Mouse (Mus musculus) T-helper 17 cell (primary cell): ENCODE measurements around the gene Fbxo3.
"Not testable (repeated sequence)": the region's sequence is repeated elsewhere in the genome, so short reads cannot be mapped to it uniquely, and the experiment has no call there.

Experiments
- in situ Hi-C, 2 experiments: fragments of 300-600 bp; cut with MboI, MseI; formaldehyde crosslinking; loops; 1 replicate in 1 of 2; 2 replicates in 1 of 2; pipeline ENCODE4 v1.15.1; 2025; ENCODE audit warnings: high pct_unique_total_duplicates in 2 of 2

The Fbxo3 gene

DNA sequence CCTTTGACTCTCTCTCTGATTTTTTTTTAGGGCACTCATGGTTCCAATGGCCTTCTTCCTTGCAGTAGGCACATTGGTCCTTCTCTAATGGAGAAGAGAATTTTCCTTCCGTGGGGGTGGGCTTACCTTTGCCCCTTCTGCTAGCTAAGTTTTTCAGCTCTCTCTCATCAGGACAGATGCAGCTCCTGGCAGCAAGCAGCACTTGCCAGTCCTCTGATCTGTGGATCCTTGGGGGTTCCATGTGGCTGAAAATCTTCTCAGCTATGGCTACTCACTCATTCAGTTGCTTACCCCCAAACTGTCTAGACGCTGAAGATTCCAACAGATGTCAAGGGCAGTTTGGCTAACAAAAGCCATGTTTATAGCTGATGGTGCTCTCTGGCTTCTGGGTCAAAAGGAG lies 65.8 kb downstream of the Fbxo3 start:
- in situ Hi-C loops: no loop called here

DNA sequence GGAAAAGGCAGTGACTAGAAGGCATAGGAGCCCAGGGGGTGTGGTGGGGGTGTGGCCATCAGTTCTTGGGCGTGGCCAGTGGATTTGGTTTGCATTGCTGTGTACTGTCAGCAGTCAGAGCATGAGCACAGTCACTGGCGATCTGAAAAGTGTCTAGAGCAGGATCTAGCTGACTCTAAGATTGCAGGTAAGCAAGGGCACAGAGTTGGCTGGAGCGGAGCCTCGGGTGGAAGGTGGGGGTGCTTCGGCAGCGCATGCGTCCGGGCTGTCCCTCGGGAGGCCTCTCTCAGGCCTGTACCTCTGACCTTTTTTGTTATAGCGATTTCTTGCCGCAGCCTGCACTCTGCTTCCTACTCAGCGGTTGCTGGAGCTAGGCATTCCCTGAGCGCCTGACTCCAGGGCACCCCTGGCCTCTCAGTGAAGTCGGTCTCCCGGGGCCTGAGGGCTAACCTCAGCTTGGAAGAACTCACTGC lies 68.3 kb downstream of the Fbxo3 start, which contains the start of gene Cd59a:
Gene Cd59a, plus strand, starts transcription at position 61 of the 473 bp plus-strand sequence.
- in situ Hi-C loops: no loop called here

DNA sequence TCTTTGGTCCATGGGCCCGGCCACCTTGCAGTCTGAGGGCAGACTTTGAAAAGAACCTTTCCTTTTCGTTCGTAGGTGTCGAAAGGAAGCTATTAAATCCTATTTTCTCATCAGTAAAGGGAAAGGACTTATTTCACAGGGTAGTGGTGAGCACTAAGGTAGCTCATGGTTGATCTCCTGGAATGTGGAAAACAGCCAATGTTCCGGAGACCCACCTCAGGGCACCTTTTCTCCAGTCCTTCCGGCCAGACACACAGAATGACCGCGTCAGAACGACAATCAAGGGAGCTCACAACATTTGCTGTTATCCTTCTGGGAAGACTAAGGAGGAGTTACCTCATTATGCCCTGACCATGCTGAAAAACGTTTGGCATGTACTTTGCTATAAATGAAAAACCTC lies 68.7 kb downstream of the Fbxo3 start:
- in situ Hi-C loops: no loop called here

DNA sequence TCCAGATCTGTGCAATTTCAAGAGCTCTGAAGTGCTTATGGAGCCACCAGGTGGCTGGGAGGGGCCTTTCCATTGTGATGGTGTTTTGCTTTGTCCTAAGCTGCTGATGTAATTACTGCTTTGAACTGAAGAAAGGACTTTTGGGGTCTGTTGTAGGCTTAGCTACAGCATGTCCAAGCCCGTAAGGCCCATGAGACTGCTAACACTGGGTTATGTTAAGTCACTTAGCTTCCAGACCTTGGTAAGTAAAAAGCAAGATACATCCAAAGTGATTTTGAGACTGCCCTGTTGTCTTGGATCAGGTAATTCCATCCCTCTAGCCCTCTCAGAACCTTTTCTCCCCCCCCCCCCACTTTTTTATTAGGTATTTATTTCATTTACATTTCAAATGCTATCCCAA lies 69.3 kb downstream of the Fbxo3 start:
- in situ Hi-C loops: not testable (repeated sequence)

DNA sequence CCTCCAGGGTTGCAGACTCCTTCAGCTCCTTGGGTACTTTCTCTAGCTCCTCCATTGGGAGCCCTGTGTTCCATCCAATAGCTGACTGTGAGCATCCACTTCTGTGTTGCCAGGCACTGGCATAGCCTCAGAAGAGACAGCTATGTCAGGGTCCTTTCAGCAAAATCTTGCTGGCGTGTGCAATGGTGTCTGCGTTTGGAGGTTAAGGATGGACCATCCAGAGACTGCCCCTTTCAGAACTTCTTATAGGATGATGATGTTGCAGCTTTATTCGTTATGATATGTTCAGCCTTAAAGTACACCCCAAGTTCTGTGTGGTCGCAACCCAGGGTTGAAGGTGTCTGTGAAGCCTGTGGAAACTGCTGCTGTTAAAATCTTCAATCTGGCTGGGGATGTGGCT lies 69.9 kb downstream of the Fbxo3 start:
- in situ Hi-C loops: not testable (repeated sequence)

DNA sequence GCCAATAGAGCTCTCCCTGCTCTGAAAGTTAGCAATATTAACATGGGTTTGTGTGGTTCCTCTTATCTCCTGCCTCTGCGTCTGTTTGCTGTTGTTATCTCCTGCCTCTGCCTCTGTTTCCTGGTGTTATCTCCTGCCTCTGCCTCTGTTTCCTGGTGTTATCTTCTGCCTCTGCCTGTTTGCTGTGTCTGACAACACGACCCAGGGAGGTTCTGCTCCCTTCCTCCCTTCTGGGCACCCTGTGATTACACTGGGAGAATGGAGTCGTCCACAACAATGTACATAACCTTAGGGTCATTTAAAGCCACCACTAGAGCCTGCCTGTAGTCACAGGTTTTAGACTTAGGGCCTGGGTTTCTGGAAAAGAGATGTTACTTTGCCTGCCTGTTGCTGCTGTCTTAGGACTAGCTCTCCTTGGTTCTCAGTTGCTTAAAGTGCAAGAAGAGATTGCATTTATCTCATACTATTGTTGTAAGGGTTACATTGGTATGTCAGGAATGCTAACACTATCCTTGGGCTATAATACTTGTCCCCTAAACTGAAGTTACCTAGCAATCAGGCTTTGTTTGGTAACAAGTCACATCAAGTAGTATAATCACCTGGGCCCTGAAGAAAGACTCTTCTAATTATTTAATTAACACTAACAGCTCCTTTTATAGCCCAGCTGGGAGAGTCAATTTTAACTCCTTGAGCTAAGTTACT lies 71.2 kb downstream of the Fbxo3 start:
- in situ Hi-C loops: no loop called here

DNA sequence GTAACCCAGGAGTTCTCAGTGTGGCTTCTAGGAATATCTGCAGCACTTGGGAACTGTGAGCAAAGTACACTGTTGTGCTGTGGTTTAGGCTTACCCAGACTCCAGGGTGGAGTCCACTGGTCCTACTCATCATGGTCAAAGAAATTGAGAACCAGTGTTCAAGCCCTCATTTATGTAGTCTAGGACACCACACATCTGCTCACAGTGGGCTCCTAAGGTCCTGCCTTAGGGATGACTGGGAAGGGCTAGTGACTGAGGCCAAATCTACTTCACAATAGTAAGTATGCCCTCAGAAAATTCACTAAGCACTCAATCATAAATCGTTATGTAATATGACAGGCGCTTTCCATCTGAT lies 71.7 kb downstream of the Fbxo3 start:
- in situ Hi-C loops: no loop called here

DNA sequence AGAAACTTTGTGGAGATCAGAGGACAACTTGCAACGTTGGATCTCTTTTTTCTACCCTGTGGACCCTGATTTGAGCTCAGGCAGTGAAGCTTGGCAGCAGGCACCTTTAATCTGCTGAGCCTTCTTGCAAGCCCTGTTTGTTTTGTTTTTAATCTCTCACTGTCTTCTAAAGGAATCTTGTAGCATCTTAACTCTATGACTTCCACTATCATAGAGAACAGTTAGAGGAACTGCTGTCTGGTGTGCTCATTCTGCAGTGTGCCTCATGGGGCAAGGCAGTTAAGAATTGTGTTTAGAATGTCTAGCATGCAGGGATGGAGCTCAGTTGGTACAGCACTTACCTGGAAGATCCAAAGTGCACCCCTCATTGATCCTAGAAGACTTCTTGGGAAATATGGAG lies 72.4 kb downstream of the Fbxo3 start:
- in situ Hi-C loops: no loop called here

DNA sequence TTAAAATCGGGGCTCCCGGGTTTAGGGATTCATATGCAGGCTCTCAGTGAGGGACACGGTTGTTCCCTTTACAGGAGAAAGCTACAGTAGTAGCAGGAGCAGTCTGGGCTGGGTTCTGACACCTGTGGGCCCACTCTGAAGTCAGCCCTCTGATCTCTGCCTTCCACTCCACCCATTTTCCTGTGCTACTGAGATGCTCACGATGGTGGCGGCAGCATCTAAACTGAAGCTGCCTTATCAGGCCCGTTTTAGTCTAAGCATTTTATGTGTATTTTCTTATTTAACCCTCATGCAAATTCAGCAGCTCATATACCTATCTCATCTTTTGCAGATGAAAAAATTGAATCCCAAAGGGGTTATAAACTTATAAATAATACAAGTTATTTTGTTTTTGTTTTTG lies 77.3 kb downstream of the Fbxo3 start:
- in situ Hi-C loops: no loop called here

DNA sequence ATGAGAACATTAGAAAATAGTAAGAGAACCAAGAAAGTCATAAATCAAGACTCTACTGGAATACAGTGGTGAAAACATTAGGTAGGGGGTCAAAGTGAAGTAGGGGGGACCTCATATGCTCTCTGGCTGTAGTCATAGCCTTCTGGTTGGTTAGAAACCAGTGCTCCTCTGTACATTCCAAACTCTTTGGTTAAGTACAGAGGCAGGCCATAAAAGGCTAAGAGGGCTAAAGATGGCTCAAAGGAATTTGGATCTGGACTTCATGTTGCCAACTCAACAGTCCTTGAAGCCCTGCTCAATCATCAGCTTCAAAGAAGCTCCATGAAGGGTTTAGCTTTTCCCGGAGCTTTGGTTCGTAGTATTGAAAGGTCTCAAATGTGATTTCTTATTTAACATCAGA lies 81.5 kb downstream of the Fbxo3 start:
- in situ Hi-C loops: not testable (repeated sequence)

DNA sequence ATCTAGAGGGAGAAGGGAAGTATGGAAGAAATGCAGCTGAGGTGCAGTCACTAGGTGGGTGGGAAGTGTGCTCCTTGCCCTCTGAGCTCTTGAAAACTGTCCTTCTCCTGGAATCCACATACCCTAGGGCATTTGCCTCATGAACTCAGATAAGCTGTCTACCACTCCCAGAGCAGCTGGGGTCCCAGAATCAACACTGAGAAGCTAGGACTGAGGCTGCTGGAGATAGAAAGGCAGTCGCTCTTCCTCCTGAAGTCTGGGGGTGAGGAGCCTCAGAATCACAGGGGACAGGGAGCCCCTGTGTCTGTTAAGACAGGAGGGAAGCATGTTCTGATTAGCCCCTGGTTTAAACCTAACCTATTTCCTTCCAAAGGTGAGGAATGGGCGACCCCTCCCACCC lies 82.0 kb downstream of the Fbxo3 start:
- in situ Hi-C loops: no loop called here

DNA sequence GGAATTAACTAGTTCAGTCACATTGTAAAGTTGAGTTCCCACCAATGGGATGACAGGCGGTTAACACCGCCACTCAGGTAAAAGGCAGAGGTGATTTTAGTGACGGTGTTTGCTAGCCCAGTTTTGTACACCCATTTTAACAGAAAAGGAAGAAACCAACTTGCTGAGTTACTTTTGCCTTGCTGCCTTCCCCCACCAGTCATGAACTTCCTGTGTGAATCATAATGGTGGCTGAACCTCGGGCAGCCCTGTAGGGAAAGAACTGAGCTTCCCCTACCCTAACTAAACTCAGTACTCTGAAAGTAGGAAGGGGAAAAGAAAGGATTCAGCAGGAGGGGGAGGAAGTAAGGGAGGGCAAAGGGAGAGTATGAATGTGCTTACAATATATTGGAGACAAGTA lies 82.5 kb downstream of the Fbxo3 start:
- in situ Hi-C loops: loop anchor here in 1 of 2 experiments (10.0 kb wide), 1 partner anchor 665 kb away; no protein-coding TSS in a partner anchor

DNA sequence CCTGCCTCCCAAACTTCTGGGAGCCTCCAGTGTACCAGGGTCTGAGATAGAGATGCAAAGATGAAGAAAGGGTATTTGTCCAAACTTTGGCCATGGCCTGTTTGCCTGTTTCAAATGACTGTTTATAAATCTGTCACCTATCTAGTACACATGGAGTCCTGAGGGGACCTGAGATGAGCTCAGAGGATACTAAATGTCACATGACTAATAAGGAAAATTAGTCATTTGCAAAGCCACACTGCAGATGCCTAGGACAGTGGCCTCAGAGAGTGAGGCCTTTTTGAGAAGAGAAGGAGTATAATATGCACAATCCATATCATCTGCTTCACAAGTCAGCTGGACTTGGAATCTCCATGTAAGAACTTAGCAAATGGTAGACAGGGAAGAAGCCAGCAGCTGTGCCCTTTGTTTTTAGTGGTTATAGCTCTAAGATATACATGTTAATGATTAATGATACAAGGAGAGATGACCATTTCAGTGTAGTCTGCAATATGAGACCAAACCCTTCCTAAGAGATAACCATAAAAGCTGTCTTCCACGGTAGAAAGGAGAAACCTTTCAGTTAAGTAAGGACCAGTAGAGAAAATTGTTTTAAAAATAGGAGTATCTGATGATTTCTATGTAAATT lies 83.8 kb downstream of the Fbxo3 start:
- in situ Hi-C loops: loop anchor here in 1 of 2 experiments (10.0 kb wide), 1 partner anchor 666 kb away; no protein-coding TSS in a partner anchor
